Mouse (Mus musculus) lung, postnatal 0 days (tissue): Measurements from ENCODE around the gene Lalba. TPM values are rescaled to one million over a fixed set of nuclear protein-coding genes. Genes with fewer than 3 reads are reported as not detected.
"Not testable (repeated sequence)": the region's sequence is repeated elsewhere in the genome, so short reads cannot be mapped to it uniquely, and the experiment has no call there.

Experiments
- ATAC-seq: fragments of 200-750 bp; cut with Nextera tagmentation; 2 replicates; pipeline ENCODE4 v1.8.0; 2017; ENCODE audit warnings: moderate library complexity
- DNase-seq: peaks from one replicate; pipeline ENCODE4 v3.0.0-alpha.2; 2016; ENCODE audit warnings: low spot score
- H3K27ac ChIP-seq: fragments of 300-500 bp; sonication (generic); 2 replicates; pipeline ENCODE4 v1.5.1; 2014; ENCODE audit warnings: antibody characterized with exemption, mild to moderate bottlenecking, low read length, mixed read lengths
- H3K27me3 ChIP-seq: fragments of 300-500 bp; sonication (generic); replicated peaks from 2 replicates; pipeline ENCODE4 v1.6.1; 2014; ENCODE audit warnings: low read length, mixed read lengths; ENCODE audit not compliant: insufficient read depth
- H3K36me3 ChIP-seq: fragments of 300-500 bp; sonication (generic); 2 replicates; pipeline ENCODE4 v1.6.1; 2014; ENCODE audit warnings: low read length, mixed read lengths; ENCODE audit not compliant: insufficient read depth
- H3K4me1 ChIP-seq: fragments of 300-500 bp; sonication (generic); 2 replicates; pipeline ENCODE4 v1.6.1; 2014; ENCODE audit warnings: antibody characterized with exemption, low read depth, low read length, mixed read lengths; ENCODE audit not compliant: insufficient read depth
- H3K4me2 ChIP-seq: fragments of 300-500 bp; sonication (generic); replicated peaks from 2 replicates; pipeline ENCODE4 v1.6.1; 2014; ENCODE audit warnings: low read depth, mild to moderate bottlenecking, low read length, moderate library complexity, mixed read lengths
- H3K4me3 ChIP-seq: fragments of 300-500 bp; sonication (generic); 2 replicates; pipeline ENCODE4 v1.5.1; 2014; ENCODE audit warnings: low read depth, low read length
- H3K9ac ChIP-seq: fragments of 300-500 bp; sonication (generic); replicated peaks from 2 replicates; pipeline ENCODE4 v1.6.1; 2014; ENCODE audit warnings: low read depth, mild to moderate bottlenecking
- H3K9me3 ChIP-seq: fragments of 300-500 bp; sonication (generic); 2 replicates; pipeline ENCODE4 v1.6.1; 2016; ENCODE audit warnings: low read length, mixed read lengths
- CTCF ChIP-seq: IDR thresholded peaks from 2 replicates; pipeline ENCODE4 v1.5.1; 2016; ENCODE audit warnings: antibody characterized with exemption, mild to moderate bottlenecking
- EP300 ChIP-seq: IDR thresholded peaks from 2 replicates; pipeline ENCODE4 v1.6.1; 2016; ENCODE audit warnings: antibody characterized with exemption, mild to moderate bottlenecking, control low read depth
- WGBS: fragments of 180-500 bp; shearing (Covaris S2); extraction: QIAGEN DNeasy Blood & Tissue Kit; methylation state at CpG from one replicate; pipeline ENCODE4 v1.1.7; 2014; 5-methylcytosine and 5-hydroxymethylcytosine counted together
- polyA plus RNA-seq: library from polyadenylated mRNA; unstranded; fragments of >200 nt; fragmentation: Nextera tagmentation; extraction: Ambion mirVana; gene quantifications from 2 replicates; pipeline ENCODE4 v1.2.1, GENCODE M21; 2015

The Lalba gene
- polyA plus RNA-seq, 1 experiment from 2014 or later, result 0.31 TPM

DNA sequence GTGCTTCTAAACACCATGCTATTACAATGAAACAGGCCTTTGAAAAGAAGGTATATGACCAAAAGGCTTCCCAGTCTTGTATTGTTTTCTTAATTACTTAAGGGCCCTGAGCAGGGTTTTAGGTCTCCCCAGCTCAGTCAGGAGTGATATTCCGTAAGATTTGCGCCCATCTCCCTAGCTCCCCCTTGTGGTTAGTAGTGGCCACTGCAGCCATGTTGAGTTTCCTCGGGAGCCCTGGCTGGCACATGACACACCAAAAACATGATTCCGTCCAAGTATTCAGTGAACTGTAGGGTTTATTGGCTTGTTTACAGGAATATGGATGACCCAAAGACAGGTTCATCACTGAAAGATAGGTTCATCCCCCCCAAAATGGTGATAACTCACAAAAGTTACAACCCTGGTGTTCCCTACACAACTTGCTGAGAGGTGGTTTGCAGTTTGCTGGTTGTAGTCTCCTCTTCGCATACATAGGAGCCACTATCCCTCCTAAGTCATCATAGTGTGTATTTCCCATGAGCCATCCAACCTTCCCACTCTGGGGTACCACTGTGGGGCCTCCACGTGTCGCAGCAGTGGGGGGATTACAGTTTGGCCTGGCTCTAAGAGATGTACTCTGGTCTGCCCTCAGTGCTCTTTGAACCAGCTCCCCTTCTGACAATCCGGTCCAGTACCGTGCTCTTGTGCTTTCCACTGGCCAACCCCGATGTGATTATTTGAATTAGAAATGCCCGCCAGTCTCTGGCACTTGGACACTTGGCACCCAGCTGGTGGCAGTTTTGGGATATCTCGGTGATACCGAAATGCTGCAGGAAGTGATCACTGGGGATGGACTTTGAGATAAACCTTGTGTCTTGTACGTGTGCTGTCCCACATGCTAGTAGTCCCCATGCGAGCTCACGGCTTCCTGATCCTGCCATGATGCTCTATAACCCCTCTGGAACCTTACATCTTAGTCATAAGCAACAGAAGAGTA lies 35.1 kb upstream of the Lalba start:
- TF ChIP-seq CTCF, result peak; percentile 93
- TF ChIP-seq EP300, result no peak
- ATAC-seq, result no peak
- peak; percentile 56 for DNase-seq

DNA sequence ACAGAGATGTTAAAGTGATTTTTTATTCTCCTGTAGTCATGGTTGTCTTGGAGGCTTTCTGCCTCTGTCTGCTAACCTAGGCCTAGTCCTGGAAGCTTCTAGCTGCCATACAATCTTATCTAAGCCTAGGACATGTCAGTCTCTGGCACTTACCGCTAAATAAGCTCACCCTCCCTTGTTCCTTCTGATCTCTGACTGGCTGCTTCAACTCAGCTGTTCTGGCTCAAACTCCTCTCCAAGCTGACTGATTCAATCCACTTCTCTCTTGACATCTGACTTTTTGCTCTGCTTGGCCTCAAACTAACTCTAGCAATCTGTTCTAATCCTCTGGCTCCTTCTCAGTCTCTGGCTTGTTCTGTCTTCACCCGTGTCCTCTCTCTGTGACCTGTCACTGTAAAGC lies 32.3 kb upstream of the Lalba start:
- not testable (repeated sequence) for H3K4me3 ChIP-seq, ATAC-seq, H3K9me3 ChIP-seq, H3K4me1 ChIP-seq, H3K27me3 ChIP-seq, H3K9ac ChIP-seq, DNase-seq, H3K4me2 ChIP-seq, H3K27ac ChIP-seq
- 84% methylated on average over 2 of the region's 2 CpGs for WGBS
- peaks cover 12% of the 10 kb centered on the region; the same call in 1 of the 2 replicates for H3K36me3 ChIP-seq

More for the DNA sequence above, 35.1 kb upstream of the Lalba start:
- peaks cover 15% of the 10 kb centered on the region; the same call in 1 of the 2 replicates for H3K36me3 ChIP-seq
- WGBS, result 65% methylated on average over 16 of the region's 16 CpGs
- no peaks in the 10 kb centered on the region for H3K27me3 ChIP-seq
- no peak overlapping the region for H3K4me3 ChIP-seq
- H3K9ac ChIP-seq, result no peak overlapping the region
- H3K9me3 ChIP-seq, result no peaks in the 10 kb centered on the region
- H3K27ac ChIP-seq, result no peak overlapping the region
- H3K4me1 ChIP-seq, result no peaks in the 10 kb centered on the region
- H3K4me2 ChIP-seq, result no peak overlapping the region

DNA sequence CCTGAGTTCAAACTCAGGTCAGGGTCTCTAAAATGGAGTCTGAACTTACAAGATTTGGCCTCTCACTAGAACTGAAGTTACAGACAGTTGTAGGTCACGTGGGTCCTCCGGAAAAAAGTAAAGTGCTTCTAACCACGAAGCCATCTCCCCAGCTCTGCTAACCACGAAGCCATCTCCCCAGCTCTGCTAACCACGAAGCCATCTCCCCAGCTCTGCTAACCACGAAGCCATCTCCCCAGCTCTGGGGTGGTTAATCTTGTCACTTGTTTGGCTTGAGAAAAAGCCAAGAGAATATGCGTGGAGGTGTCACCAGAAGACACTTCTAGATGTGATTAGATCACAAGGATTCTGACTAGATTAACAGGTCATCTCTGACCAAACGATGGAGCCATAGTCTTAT lies 31.6 kb upstream of the Lalba start:
- H3K27ac ChIP-seq, result no peak overlapping the region
- no peak overlapping the region for H3K4me2 ChIP-seq
- TF ChIP-seq EP300, result no peak
- no peak for TF ChIP-seq CTCF
- H3K4me1 ChIP-seq, result 0 out of 2 replicates have a peak, but pooled peaks cover 3% of the 10 kb centered on the region
- no peak overlapping the region for H3K4me3 ChIP-seq
- ATAC-seq (no peak), DNase-seq (no peak)
- H3K36me3 ChIP-seq, result 0 out of 2 replicates have a peak, but pooled peaks cover 8% of the 10 kb centered on the region
- H3K27me3 ChIP-seq, result no peaks in the 10 kb centered on the region
- WGBS, result 77% methylated on average over 8 of the region's 8 CpGs
- H3K9ac ChIP-seq, result no peak overlapping the region
- H3K9me3 ChIP-seq, result no peaks in the 10 kb centered on the region

DNA sequence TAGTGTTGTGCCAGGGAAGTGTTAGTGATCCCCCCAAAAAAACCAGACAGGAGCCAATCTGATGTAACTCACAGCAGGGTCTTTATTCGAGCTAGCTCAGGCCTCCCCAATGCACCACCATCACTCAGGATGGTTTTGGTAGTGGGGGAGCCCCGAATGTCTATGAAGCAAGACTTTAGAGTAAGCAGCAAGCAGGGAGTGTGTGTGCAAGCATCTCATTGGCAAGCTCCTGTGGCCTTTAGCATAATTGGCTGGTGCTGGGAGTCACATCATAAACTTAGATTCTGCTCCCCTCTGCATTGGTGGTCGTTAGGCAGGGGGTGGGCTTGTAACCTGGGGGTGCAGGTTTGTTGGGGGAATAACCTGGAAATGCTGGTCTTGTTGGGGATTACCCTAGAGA lies 31.2 kb upstream of the Lalba start:
- DNase-seq, H3K27me3 ChIP-seq, ATAC-seq, H3K4me1 ChIP-seq, H3K4me3 ChIP-seq, H3K4me2 ChIP-seq, H3K9ac ChIP-seq, H3K9me3 ChIP-seq, H3K36me3 ChIP-seq: not testable (repeated sequence)
- 64% methylated on average over 3 of the region's 3 CpGs for WGBS
- H3K27ac ChIP-seq, result peak overlapping the region; percentile 29; the same call in 1 of the 2 replicates

DNA sequence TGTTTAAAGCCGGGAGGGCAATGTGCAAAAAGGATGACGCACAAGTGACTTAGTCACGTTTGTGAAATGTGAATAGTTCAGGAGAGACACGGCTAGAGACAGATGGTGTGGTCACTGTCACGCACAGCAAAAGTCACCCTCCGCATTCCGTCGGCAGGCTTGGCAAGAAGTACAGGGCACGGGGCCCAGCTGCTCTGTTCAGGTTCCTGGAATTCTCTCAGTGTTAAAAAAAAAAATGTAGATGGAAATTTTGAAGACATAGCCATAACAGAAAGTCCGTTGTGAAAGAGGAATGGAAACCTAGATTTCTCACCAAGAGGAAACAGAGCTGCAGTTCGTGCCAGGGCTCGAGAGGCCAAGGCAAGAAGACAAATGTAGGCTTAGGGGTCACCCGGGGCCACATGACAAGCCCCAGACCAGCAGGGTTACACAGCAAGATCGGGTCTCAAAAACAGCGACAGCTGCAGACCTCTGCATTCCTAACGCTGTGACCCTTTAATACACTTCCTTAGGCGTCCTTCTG lies 30.3 kb upstream of the Lalba start:
- Histone ChIP-seq H3K9ac (no peak overlapping the region), H3K4me3 (no peak overlapping the region), H3K9me3 (no peaks in the 10 kb centered on the region), H3K27me3 (no peaks in the 10 kb centered on the region), H3K27ac (peak overlapping the region; percentile 29; the same call in 1 of the 2 replicates), H3K36me3 (0 out of 2 replicates have a peak, but pooled peaks cover 3% of the 10 kb centered on the region), H3K4me2 (no peak overlapping the region), H3K4me1 (0 out of 2 replicates have a peak, but pooled peaks cover 3% of the 10 kb centered on the region)
- WGBS, result 24% methylated on average over 17 of the region's 17 CpGs
- DNase-seq (peak; percentile 93), ATAC-seq (peak; percentile 89)
- TF ChIP-seq CTCF (no peak), EP300 (peak; percentile 68)

DNA sequence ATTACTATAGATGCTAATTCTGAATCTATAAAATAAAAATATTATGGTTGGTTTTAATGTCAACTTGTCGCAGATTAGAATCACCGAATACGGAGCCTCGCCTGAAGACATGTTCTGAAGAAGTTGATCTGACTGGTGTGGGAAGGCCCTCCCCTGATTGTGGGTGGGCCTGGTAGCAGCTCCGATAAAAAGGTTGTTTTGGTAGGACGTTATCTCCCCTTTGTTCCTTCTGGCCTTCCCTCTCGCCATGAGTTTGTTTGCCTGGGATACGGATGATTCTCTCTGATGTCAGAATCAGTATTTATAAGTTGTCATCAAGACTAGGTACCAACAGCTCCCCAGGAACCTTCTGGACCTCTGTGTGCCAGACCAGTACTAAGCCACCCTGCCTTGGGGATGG lies 29.7 kb upstream of the Lalba start:
- H3K4me1 ChIP-seq, result 0 out of 2 replicates have a peak, but pooled peaks cover 3% of the 10 kb centered on the region
- H3K27me3 ChIP-seq, result no peaks in the 10 kb centered on the region
- H3K36me3 ChIP-seq, result no peaks in the 10 kb centered on the region
- no peak overlapping the region for H3K4me2 ChIP-seq
- ATAC-seq (0 out of 2 replicates have a peak, but pooled peaks have one; percentile 2), DNase-seq (no peak)
- WGBS, result 55% methylated on average over 8 of the region's 8 CpGs
- H3K4me3 ChIP-seq, result no peak overlapping the region
- no peaks in the 10 kb centered on the region for H3K9me3 ChIP-seq
- TF ChIP-seq EP300 (no peak), CTCF (no peak)
- peak overlapping the region; percentile 32; the same call in 1 of the 2 replicates for H3K27ac ChIP-seq
- no peak overlapping the region for H3K9ac ChIP-seq
